Mouse (Mus musculus) small intestine, adult 2 months (tissue): Measurements from ENCODE around the gene Pign.

Source experiments
- CTCF ChIP-seq: fragments of 200-500 bp; IDR thresholded peaks from 2 replicates; pipeline ENCODE4 v1.5.1; 2012; ENCODE audit warnings: low read depth, mild to moderate bottlenecking, control low read depth, inconsistent platforms, low read length, moderate library complexity, mixed read lengths; ENCODE audit not compliant: insufficient replicate concordance, insufficient read length; ENCODE audit errors: extremely low read depth
- POLR2A ChIP-seq: fragments of 200-500 bp; IDR thresholded peaks from 2 replicates; pipeline ENCODE4 v1.6.1; 2012; ENCODE audit warnings: low read depth, mild to moderate bottlenecking, control low read depth, inconsistent platforms, low read length, moderate library complexity

GRCm38 (mm10) chr1:105709415-105709814 lies 45.9 kb upstream of the Pign start:
- TF ChIP-seq POLR2A (no peak), CTCF (no peak)
